Mouse (Mus musculus) cerebellum, adult 11-12 months (tissue): ENCODE results near the gene Dpep1.

Source experiments
- DNase-seq: peaks from one replicate; pipeline ENCODE4 v3.0.0; 2022

Gene Dpep1

DNA sequence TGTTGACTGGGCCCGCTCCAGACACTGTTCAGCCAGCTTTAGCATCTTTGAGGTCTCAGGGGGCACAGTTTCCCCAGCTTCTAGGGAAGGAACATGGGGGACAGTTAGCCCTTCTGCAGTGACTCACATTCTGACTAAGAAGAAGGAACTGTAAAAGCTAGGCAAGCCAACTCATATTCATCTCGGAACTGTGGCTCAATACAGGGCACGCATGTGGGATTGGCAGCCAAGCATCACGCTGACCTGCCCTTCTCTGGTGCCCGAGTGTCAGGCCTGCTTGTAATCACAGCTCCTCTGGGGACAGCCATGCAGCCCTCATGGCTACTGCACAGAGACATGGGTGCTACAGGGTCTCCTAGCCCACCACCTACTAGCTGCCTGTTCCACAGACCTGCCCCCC is 64.9 kb downstream of the Dpep1 start:
- no peak for DNase-seq
